Mouse (Mus musculus) MEL-GATA-1-ER (cell line): Measurements from ENCODE around the gene Slc13a4.

Source experiments
- DNase-seq: peaks from one replicate; pipeline ENCODE4 v3.0.0-alpha.2; 2012; ENCODE audit warnings: low read depth; ENCODE audit errors: extremely low read depth

The Slc13a4 gene

DNA sequence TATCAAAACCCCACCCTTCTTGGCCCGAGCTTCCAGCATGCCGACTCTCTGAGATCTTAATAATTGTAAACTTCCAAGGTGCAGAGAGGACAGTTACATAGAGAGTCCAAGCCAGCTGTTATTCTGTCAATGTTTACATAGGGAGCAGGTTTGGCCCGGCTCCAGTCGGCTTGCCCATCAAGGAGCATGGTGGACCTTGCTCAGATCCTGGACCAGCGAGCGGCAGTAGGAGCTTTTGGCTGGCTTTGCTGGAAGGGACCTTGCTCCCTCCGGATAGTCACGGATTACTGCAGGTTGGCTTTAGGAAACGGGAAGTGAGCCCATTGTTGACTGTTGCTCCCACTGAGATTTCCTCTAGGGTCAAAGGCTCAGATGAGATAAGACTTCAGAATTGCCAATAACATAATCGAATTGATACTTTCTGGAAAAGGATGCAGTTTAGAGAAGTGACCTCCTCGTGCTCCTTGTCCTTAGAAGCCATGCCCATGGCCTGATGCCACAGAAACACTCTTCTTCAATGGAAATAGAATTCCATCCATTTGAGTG is 4.5 kb downstream of the Slc13a4 start:
- DNase-seq, result no peak

DNA sequence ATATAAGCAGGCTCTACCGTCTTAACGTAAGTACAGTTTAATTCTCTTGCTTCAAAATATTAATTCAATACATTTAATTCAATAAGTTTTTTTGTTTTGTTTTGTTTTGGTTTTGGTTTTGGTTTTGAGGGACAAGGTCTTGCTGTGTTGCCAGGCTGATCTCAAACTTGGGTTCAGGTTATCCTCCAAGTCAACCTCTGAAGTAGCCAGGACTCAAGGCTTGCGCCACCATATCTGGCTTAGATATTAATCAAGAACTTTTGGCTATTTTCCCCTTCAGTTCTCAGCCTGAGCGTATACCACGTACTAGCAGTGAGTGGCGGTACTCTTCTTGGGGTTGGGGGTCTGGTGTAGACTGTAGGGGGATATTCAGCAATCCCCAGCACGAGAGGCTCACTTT is 5.3 kb downstream of the Slc13a4 start:
- no peak for DNase-seq

DNA sequence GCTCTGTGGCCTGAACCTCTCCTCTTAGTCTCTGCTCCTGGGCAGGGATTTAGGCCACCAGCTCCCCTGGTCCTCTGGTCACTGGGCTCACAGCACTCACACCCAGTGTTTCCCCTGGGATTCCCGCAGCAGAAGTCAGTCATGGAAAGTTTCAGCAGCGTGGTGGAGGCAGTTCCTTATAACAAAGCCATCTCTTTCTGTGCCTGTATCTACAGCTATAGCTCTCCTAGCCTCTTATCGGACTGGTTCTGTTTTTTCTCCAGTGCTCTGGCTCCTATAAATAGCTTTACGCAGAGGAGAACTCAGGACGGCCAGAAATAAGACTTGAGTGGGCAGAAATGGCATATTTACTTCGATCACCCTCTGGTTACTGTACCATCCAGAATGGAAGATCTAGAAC is 9.6 kb downstream of the Slc13a4 start:
- peak; percentile 28 for DNase-seq

DNA sequence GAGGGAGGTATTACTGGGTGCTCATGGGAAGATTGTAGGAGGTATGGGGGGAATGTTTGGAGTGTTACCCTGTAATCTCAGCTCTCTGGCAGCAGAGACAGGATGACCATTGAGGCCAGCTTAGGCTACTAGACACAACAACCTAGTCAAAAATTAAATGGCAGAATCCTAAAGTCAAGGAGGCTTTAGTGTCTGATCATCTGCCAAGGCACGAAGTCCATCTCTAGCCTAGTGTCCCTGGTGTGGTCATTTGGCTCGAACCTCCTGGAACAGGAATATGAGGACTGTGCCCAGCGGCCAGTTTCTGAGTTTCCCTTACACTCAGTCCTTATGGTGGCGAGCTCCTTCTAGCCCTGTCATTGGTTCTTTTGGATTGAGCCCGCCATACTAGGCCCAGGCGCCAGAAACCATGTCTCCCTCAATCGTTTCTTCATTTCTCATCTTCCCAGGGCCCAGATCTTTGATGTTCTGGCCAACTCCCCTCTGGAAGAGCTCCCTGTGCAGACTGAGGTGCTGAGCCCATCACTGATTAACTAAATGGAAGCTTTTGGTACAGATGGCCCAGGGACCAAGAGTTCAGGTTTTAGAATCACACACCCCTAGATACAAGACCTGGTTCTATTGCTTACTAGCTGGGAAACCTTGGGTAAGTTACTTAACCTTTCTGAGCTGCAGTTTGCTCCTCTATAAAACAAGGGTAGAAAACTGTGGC is 10.3 kb downstream of the Slc13a4 start:
- DNase-seq, result no peak

DNA sequence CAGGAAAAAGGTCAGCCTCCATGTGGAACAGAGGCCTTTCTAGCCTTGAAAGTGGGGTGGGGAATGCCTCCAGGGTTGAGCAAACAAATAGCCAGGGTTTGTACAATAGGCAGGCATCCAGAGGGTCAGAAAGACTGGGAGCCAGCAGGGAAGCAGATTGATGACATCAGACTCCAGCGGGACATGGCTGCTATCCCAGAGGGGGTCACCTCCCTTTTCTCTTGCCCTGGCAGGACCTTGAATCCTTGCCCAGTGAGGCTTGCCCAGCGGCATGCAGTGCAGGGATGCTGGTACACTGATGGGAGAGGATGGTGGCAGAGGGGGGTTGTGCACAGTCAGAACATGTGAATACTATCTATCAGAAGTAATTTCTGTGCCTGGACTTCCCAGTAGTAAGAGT is 10.9 kb downstream of the Slc13a4 start:
- no peak for DNase-seq

DNA sequence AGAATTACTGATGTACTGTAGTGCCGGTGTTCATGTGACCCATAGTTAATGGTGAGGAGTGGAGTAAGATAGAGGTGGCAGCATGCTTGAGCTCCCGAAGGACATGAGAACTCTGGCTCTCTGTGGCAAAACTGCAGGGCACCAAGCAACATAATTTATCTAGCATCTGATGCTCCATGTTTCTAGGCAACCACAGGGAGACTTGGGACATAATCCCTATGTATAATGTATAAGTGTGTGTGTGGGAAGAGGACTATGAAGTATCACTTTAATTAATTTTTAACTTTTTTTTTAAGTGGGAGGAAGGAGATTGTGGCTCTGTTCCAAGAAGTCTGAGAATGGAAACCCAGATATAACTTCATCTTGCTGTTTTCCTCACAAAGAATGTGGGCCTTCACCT is 13.0 kb downstream of the Slc13a4 start:
- DNase-seq, result no peak

DNA sequence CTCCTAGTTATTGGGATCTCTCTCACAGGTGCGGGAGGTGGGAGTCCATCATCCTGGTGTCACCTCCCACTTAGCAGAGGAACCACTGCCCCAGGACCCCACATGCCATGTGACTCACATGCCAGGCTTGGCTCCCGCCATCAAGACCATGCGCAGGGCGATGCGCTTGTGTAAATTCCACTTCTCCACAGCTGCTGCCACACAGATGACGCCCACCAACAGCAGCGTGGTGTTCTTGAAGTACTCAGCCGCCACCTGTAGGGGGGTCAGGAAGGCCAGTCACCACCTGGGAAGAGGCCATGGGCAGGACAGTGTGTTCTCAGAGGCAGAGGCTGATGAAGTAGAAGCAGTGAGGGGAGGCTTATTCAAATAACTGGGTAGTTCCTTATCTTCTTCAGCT is 18.3 kb downstream of the Slc13a4 start:
- no peak for DNase-seq

DNA sequence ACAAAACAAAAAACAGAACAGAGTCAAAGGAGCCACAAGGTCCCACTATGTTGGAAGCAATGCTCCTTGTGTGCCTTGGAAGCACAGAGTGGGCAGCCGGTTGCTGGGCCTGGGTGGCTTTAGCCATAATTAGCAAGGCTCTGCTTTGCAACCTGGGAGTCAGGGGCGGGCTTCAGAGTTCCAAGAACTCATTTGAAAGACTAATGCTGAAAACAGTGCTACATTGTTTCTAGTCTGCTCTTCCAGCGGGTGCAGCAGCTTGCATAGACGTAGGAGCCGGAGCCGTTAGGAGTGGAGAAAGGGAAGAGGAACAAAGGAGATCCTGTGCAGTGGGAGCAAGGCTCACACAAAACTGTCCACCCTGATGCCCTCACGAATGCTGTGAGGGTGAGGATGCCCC is 19.0 kb downstream of the Slc13a4 start:
- no peak for DNase-seq

DNA sequence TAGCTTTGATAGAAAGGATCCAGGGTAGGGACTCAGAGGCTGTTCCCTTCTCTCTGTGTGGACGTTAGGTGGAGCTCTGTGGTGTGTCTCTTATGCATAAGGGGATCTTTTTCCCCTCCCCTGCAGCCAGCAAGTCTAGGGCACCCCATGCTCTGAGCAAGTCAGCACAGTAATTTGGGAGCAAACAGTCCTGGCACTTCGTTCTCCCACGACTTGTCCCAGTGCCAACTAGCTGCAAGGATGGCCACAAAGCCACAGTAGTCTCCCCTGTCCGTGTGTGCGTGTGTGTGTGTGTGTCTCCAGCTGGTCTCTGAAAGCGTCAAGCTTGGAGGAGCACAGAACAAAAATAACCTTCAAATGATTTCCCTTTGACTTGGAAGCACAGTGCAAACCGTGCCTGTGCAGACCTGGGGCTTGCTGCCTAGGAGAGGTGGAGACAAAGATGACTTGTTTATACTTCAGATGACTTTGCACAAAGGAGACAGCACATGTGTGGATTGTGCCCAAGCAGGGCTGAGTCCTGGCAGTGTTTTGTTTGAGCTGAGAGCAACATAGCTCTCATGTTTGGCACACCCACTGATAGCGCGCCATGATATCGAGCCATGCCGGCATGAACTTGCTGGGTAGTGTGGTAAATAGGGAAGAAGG is 19.7 kb downstream of the Slc13a4 start:
- no peak for DNase-seq

DNA sequence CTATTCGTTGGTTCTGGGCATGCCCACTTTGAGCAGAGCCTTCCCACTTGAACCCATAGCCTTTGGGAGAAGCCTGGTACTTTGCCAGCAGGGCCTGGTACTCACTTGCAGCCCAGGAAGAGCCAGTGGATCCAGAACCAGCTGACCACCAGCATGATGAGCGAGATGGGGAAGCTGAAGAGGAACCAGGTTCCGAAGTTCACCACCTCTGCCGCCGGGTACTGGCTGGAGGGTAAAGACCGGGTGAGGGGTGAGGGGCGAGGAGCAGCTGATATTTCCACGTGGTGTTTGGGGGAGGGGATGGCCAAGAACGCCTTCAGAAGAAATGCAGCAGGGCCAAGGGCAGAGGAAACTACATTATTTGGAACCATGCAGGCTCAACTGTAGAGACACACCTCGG is 28.6 kb downstream of the Slc13a4 start:
- DNase-seq, result no peak

DNA sequence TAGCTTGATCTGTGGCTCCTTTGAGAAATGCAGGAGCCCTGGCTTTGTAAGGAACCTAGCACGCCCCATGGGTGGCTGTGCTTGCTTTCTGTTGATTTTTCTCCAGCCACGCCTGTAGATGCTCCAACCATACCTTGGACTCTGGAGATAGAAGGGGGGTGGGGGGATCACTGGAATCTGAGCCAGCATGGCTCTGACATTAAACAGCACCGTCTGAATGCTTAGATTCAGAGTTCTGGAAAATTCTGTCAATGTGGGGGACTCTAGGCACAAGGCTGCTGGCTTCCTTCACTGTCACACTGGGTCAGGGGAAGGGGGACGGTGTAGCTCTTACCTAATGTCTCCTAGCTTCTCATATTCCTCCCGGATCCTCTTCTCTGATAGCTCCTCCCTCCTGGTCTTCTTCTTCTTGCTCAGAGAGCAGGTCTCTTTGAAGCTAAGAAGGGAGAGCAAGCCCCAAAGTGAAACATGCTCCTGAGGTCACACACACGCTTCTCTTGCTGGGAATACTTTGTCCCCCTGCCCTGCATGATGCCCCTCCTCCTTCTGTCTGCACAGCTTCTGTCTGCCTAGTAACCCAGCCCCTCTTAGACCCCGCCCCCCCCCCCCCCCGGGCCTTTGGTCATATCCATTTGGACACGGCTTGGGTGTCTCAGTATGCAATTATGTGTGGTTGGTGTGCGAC is 29.9 kb downstream of the Slc13a4 start:
- DNase-seq, result no peak

DNA sequence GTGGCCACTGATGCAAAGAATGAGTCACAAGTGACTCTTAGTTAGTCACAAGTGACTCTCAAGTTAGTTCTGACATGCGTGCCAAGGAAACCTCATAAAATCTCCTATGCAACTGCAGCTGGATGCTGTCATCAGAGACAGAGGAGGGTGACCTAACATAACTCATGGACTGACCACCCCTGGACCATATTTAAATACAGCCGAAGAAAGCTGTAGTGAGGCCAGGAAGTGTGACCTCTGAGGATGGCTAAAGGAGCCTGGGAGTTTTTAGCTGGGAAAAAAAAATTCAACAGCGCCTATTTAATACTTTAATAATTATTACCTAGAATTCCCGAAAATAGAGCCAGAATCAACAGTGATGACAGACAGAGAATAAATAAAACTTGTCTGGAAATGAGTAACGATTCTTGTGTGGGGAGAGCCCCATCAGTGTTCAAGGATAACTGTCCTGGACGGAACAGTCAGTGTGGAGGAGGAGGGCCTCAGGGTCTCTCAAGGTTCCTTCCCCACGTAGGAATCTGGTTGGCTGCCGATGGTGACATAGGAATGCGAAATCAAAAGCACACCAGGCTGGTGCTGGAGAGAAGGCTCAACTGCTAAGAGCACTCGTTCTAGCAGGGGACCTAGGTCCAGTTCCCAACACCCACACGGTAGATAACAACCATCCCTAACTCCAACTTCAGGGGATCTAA is 34.4 kb downstream of the Slc13a4 start:
- DNase-seq, result no peak

DNA sequence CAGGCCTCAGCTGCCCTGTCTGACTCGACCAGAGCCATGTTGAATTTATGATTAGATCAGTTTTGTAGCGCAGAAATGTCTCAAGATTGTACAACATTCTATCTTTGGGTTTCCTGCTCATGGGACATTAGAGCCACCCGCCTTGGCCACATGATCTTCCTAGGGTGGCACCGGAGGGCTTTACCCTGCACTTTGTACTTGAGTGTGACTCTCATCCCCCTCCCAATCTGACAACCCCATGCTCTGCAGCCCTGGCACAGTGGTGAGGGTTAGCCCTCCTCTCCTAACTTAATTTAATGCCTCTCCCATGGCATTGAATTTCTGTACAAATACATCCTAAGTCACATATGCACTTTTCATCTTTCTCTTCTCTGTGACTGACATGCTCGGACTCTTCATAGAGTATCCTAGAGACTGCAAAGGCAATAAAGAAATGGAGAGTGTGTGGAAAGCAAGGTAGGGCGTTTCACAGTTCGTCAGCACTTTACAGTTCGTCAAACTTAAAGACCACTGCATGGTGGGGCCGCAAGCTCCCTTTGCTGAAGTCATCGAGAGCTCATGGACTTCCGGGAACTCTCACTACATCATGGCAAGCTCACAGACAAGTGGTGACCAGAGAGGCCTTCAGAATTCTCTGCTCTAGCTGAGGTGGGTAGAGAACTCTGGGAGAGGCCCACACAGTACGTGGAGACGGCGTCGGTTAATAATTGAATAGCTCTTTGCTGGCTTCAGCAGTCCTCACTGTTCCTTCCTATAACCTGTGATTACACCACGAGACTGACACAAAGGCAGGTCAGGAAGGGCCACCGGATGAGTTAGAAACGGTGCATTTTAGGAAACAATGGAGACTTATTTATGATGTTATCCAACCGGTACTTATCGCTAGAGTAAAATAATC is 35.8 kb downstream of the Slc13a4 start:
- DNase-seq, result no peak

DNA sequence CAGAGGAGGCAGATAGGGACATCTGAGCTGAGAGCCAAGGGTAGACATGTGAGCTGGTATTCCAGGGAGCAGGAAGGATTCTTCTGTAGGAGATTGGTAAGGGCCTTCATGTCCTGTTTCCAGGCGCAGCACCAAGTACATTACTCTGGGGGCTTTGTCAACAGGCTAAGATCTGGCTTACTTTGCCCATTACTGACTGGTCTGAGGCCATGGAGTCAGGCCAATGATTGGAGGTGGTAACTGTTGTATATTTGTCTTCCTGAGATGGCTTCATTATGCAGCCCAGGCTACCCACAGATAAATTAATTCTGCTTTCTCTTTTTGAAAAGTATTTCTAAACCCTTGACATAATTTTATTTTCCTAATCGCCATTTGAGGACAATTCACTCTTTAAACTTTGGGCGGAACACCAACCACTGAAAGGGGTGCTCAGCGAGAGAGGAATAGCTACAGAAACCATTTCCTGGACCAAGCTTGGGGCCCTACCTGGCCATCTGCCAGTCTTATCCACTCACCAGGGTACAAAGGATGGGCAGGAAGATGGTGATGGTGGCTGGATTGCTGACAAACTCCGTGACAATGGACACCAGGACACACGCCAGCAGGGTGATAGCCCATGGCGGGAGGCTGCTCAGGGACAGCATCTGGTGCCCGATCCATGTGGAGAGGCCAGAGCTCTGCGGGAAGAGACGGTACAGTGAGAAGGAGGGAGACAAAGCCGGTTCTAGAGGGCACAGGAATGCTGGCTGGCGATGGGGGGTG is 36.7 kb downstream of the Slc13a4 start:
- no peak for DNase-seq

DNA sequence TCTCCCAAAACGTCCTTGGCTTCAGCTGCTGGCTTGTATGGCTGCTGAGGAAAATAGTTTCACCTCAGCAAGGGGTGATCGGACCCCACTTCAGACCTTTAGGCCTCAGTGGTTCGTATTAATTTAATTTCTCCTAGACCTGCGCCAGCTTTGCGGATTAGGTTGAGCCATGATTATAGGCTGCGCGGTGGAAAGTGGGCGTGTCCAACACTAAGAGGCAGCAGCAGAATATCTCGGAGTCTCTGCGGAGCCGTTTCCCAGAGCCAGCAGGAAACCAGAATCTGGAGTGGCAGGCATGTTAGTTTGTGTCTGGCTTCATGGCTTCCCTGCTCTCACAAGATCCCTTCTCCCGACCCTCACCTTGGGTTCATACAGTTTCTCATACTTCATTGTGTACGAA is 38.3 kb downstream of the Slc13a4 start:
- DNase-seq, result no peak

DNA sequence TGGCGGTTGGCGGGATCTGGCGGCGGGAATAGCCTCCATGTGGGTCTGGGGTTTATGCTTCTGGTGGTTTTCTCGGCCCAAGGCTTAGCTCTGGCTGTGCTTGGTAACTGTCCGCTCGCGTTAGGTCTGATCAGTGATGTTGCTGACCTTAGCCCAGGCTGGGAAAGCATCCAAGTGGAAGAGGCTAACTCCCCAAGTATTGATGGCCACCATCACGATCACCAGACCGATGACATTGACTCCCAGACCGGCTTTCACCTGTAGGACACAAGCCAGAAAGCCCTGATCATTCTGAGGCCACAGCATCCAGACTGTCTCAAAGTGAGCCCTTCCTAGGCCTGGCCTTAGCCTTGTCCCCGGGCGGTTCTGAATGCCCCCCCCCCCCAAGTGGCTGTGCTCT is 39.2 kb downstream of the Slc13a4 start:
- DNase-seq, result no peak

DNA sequence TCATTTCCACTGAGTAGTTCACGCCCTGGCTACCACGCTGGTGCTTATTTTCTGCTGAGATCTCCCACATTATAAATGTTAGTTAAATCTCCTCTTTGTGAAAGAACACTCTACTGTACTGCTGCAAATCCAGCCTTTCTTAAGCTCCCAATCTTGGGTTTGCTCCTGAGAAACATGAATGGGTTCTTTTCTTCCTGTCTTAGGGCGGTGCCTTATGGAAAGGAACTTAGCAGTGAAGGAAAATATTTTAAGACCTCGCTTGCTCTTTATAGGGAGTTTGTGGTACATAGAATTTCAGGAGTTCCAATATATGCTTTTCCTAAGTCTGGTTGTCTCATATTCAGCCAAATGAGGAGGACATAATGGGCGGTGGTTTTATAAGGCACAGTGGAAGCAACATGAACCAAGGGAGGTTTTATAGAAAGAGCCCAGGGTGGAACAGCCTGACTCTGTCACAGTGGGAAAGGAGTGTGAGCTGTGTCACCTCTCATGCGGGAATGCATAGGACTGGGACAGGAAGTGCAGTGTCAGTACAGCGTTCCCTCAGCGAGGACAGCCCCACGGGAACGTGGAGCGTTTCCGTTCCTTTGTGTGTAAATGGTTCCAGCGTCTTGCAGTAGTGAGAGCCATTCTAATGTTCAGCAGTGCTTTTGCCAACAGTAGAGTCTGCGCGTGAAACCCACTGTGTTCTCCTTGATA is 42.2 kb downstream of the Slc13a4 start:
- DNase-seq, result no peak

DNA sequence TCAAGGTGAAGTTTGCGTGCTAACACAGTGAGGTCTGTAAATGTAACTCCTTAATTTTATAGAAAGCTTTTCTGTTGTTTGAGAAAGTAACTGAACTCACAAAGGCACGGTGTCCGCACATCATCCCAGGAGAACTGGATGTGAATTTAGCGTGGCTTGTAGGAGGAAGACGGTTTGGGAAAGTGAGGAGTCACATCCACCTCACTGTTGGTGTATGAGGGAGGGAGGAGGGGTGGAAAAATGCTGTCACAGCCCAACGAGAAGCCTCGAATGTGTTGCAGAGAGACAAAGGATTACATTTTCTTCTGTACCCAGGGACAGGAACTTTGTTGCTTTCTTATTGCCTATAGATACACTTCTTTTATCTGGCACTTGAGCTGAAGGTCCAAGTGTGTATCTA is 47.4 kb downstream of the Slc13a4 start:
- no peak for DNase-seq

DNA sequence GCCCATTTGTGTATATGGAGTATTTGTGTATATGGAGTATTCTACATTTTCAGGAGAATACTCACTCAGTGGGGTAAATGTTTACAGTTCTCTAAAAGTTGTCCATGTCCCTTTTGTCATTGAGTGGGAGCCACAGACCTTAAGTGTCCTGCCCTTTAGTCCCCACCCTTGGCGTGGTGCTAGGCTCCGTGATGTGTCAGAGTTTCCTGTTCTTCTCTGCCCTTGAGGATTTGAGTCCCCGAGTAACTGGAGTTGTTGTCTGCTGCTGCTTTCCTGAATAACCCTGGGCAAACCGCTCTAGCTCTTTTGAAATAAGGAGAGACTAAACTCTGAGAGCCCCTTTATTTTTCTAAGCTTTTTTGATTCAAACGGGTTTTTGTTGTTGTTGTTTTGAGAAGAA is 48.4 kb downstream of the Slc13a4 start:
- DNase-seq, result no peak

DNA sequence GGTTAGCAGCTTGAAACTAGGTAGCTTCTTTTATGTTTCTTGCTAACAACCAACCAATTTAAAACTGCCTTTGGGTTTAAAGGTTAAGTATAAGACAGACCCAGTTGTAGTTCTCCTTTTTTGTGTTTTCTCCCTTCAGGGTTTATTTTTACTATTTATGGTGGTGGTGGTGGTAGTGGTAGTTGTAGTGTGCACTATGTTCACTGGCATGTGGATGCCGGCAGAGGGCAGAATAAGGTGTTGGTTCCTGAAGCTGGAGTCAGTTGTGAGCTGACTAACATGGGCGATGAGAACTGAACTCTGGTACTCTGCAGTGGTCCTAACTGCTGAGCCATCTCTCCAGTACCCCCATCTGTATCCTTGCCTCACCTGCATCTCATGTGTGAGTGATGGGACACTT is 49.0 kb downstream of the Slc13a4 start:
- no peak for DNase-seq
